Mouse (Mus musculus) MEL (cell line): ENCODE measurements around the gene Sart3. TPM values are rescaled to one million over a fixed set of nuclear protein-coding genes. Genes with fewer than 3 reads are reported as not detected.

Experiments used
- DNase-seq: peaks from one replicate; pipeline ENCODE4 v3.0.0; 2011; ENCODE audit warnings: low read depth, low spot score
- H3K27ac ChIP-seq: 2 replicates; pipeline ENCODE4 v1.5.1; 2012; ENCODE audit warnings: low read depth, mild to moderate bottlenecking, control low read depth, low read length, moderate library complexity; ENCODE audit not compliant: control insufficient read depth
- H3K27me3 ChIP-seq, 2 experiments: fragments of 150-350 bp in 1 of 2; sonication (generic) in 1 of 2; 2 replicates each; pipeline ENCODE4 v1.6.1; 2012; ENCODE audit warnings: low read length in 2 of 2, mild to moderate bottlenecking in 2 of 2, improper control_type of control experiment in 1 of 2, moderate library complexity in 1 of 2; ENCODE audit not compliant: insufficient read depth in 2 of 2, control insufficient read depth in 1 of 2
- H3K36me3 ChIP-seq, 2 experiments: 2 replicates each; pipeline ENCODE4 v1.6.1; 2012 to 2014; ENCODE audit warnings: low read length in 2 of 2, improper control_type of control experiment in 1 of 2, inconsistent platforms in 1 of 2, mild to moderate bottlenecking in 1 of 2; ENCODE audit not compliant: insufficient read depth in 2 of 2, control insufficient read depth in 1 of 2
- H3K4me1 ChIP-seq, 2 experiments: fragments of 150-350 bp in 1 of 2; sonication (generic) in 1 of 2; 2 replicates each; pipeline ENCODE4 v1.6.1; 2012; ENCODE audit warnings: low read length in 2 of 2, improper control_type of control experiment in 1 of 2, mild to moderate bottlenecking in 1 of 2; ENCODE audit not compliant: insufficient read depth in 2 of 2, control insufficient read depth in 1 of 2
- H3K4me3 ChIP-seq, 2 experiments: fragments of 150-350 bp in 1 of 2; sonication (generic) in 1 of 2; 2 replicates each; pipeline ENCODE4 v1.5.1; 2012; ENCODE audit warnings: low read depth in 2 of 2, low read length in 2 of 2, mild to moderate bottlenecking in 2 of 2, moderate library complexity in 2 of 2, control low read depth in 1 of 2, improper control_type of control experiment in 1 of 2; ENCODE audit not compliant: control insufficient read depth in 1 of 2, insufficient read depth in 1 of 2
- H3K79me2 ChIP-seq: 2 replicates; pipeline ENCODE4 v1.6.1; 2012; ENCODE audit warnings: mild to moderate bottlenecking, low read length, moderate library complexity; ENCODE audit not compliant: control insufficient read depth, poor library complexity, insufficient read depth
- H3K9ac ChIP-seq: 2 replicates; pipeline ENCODE4 v1.6.1; 2012; ENCODE audit warnings: low read depth, mild to moderate bottlenecking, control low read depth, low read length, moderate library complexity; ENCODE audit not compliant: control insufficient read depth, poor library complexity, severe bottlenecking
- H3K9me3 ChIP-seq: fragments of 150-350 bp; sonication (generic); replicated peaks from 2 replicates; pipeline ENCODE4 v1.6.1; 2012; ENCODE audit warnings: mild to moderate bottlenecking, low read length, improper control_type of control experiment, moderate library complexity; ENCODE audit not compliant: insufficient read depth
- BHLHE40 ChIP-seq: IDR thresholded peaks from 2 replicates; pipeline ENCODE4 v1.6.1; 2012; ENCODE audit warnings: low read depth, mild to moderate bottlenecking, inconsistent platforms, low read length, improper control_type of control experiment, borderline replicate concordance
- CTCF ChIP-seq, 3 experiments: IDR thresholded peaks in 2 of 3; conservative IDR thresholded peaks in 1 of 3; 2 replicates each; pipeline ENCODE4 v1.5.1; 2011 to 2012; ENCODE audit warnings: low read length in 3 of 3, low read depth in 2 of 3, mild to moderate bottlenecking in 2 of 3, improper control_type of control experiment in 1 of 3, inconsistent platforms in 1 of 3, mixed read lengths in 1 of 3, moderate library complexity in 1 of 3; ENCODE audit not compliant: control insufficient read depth in 1 of 3, insufficient read depth in 1 of 3, poor library complexity in 1 of 3, severe bottlenecking in 1 of 3
- E2F4 ChIP-seq: IDR thresholded peaks from 2 replicates; pipeline ENCODE4 v1.6.1; 2011; ENCODE audit warnings: low read depth, low read length, improper control_type of control experiment, borderline replicate concordance
- ELF1 ChIP-seq: IDR thresholded peaks from 2 replicates; pipeline ENCODE4 v1.6.1; 2014; ENCODE audit warnings: low read depth, mild to moderate bottlenecking, inconsistent platforms, low read length, improper control_type of control experiment, moderate library complexity
- EP300 ChIP-seq, 2 experiments: IDR thresholded peaks; 2 replicates each; pipeline ENCODE4 v1.6.1; 2011; ENCODE audit warnings: improper control_type of control experiment in 2 of 2, low read length in 2 of 2, low read depth in 1 of 2, mild to moderate bottlenecking in 1 of 2
- ETS1 ChIP-seq: IDR thresholded peaks from 2 replicates; pipeline ENCODE4 v1.6.1; 2012; ENCODE audit warnings: low read depth, mild to moderate bottlenecking, inconsistent platforms, low read length, improper control_type of control experiment, moderate library complexity
- JUND ChIP-seq: IDR thresholded peaks from 2 replicates; pipeline ENCODE4 v1.6.1; 2011; ENCODE audit warnings: low read depth, mild to moderate bottlenecking, improper control_type of control experiment, low read length
- KAT2A ChIP-seq: conservative IDR thresholded peaks from 2 replicates; pipeline ENCODE4 v1.6.1; 2012; ENCODE audit warnings: low read depth, low read length, improper control_type of control experiment, inconsistent platforms
- MAFK ChIP-seq: IDR thresholded peaks from 2 replicates; pipeline ENCODE4 v1.6.1; 2011; ENCODE audit warnings: low read depth, mild to moderate bottlenecking, low read length, improper control_type of control experiment, borderline replicate concordance
- MAZ ChIP-seq: IDR thresholded peaks from 2 replicates; pipeline ENCODE4 v1.6.1; 2012; ENCODE audit warnings: low read depth, mild to moderate bottlenecking, inconsistent platforms, low read length, improper control_type of control experiment
- MEF2A ChIP-seq: IDR thresholded peaks from 2 replicates; pipeline ENCODE4 v1.6.1; 2014; ENCODE audit warnings: low read depth, mild to moderate bottlenecking, inconsistent platforms, low read length, improper control_type of control experiment; ENCODE audit not compliant: poor library complexity, insufficient replicate concordance, severe bottlenecking; ENCODE audit errors: extremely low read depth
- MXI1 ChIP-seq: IDR thresholded peaks from 2 replicates; pipeline ENCODE4 v1.6.1; 2011; ENCODE audit warnings: mild to moderate bottlenecking, low read depth, low read length, improper control_type of control experiment
- MYC ChIP-seq: IDR thresholded peaks from 2 replicates; pipeline ENCODE4 v1.6.1; 2011; ENCODE audit warnings: low read depth, mild to moderate bottlenecking, low read length, improper control_type of control experiment, moderate library complexity
- NELFE ChIP-seq: IDR thresholded peaks from 2 replicates; pipeline ENCODE4 v1.6.1; 2011; ENCODE audit warnings: low read depth, low read length, improper control_type of control experiment
- NRF1 ChIP-seq: IDR thresholded peaks from 2 replicates; pipeline ENCODE4 v1.6.1; 2014; ENCODE audit warnings: low read depth, mild to moderate bottlenecking, inconsistent platforms, low read length, improper control_type of control experiment, moderate library complexity; ENCODE audit not compliant: poor library complexity, insufficient read depth, severe bottlenecking
- POLR2AphosphoS2 ChIP-seq: IDR thresholded peaks from 2 replicates; pipeline ENCODE4 v1.6.1; 2011; ENCODE audit warnings: low read length, improper control_type of control experiment
- POLR2AphosphoS5 ChIP-seq: IDR thresholded peaks from 2 replicates; pipeline ENCODE4 v1.6.1; 2012; ENCODE audit warnings: low read depth, borderline replicate concordance, mild to moderate bottlenecking, inconsistent platforms, low read length, moderate library complexity, mixed read lengths
- RAD21 ChIP-seq: IDR thresholded peaks from 2 replicates; pipeline ENCODE4 v1.6.1; 2011; ENCODE audit warnings: mild to moderate bottlenecking, low read depth, low read length, improper control_type of control experiment
- SIN3A ChIP-seq: IDR thresholded peaks from 2 replicates; pipeline ENCODE4 v1.6.1; 2012; ENCODE audit warnings: low read length, improper control_type of control experiment, inconsistent platforms
- SMC3 ChIP-seq: IDR thresholded peaks from 2 replicates; pipeline ENCODE4 v1.6.1; 2011; ENCODE audit warnings: low read depth, low read length, improper control_type of control experiment
- TAL1 ChIP-seq: IDR thresholded peaks from 2 replicates; pipeline ENCODE4 v1.6.1; 2012; ENCODE audit warnings: mild to moderate bottlenecking, inconsistent platforms, low read length, moderate library complexity, mixed read lengths
- USF1 ChIP-seq: IDR thresholded peaks from 2 replicates; pipeline ENCODE4 v1.6.1; 2014; ENCODE audit warnings: low read depth, mild to moderate bottlenecking, inconsistent platforms, low read length, improper control_type of control experiment, moderate library complexity
- USF2 ChIP-seq, 2 experiments: IDR thresholded peaks; 2 replicates each; pipeline ENCODE4 v1.6.1; 2011 to 2012; ENCODE audit warnings: improper control_type of control experiment in 2 of 2, low read length in 2 of 2, borderline replicate concordance in 1 of 2, inconsistent platforms in 1 of 2, low read depth in 1 of 2, mild to moderate bottlenecking in 1 of 2; ENCODE audit not compliant: insufficient read depth in 1 of 2
- ZC3H11A ChIP-seq: IDR thresholded peaks from 2 replicates; pipeline ENCODE4 v1.6.1; 2012; ENCODE audit warnings: low read depth, mild to moderate bottlenecking, inconsistent platforms, low read length, improper control_type of control experiment
- ZMIZ1 ChIP-seq: IDR thresholded peaks from 2 replicates; pipeline ENCODE4 v1.6.1; 2012; ENCODE audit warnings: low read depth, mild to moderate bottlenecking, inconsistent platforms, low read length, improper control_type of control experiment, moderate library complexity
- polyA plus RNA-seq, 2 experiments: library from polyadenylated mRNA; stranded (reverse) in 1 of 2; unstranded in 1 of 2; fragments of >175 nt in 1 of 2; fragments of >200 nt in 1 of 2; gene quantifications; 2 replicates each; pipeline versions ENCODE4 v1.2.1 to v1.2.4; 2012; ENCODE audit warnings: low replicate concordance in 2 of 2, low read depth in 1 of 2; ENCODE audit not compliant: insufficient read length in 2 of 2, insufficient read depth in 1 of 2, missing spikeins in 1 of 2
- total RNA-seq: library from RNA; depleted of rRNA; stranded (reverse); fragments of 300-350 nt; gene quantifications from 2 replicates; pipeline ENCODE4 v1.2.3, GENCODE M21; 2012

The Sart3 gene
- total and polyA plus RNA-seq, 3 experiments = 41.4 to 74.4 TPM; not detected in 1

- peak; percentile 38 for DNase-seq
- Histone ChIP-seq H3K36me3 (no peaks in the 10 kb centered on the region; a peak in 1 of 4 replicates), H3K9me3 (no peaks in the 10 kb centered on the region)
Observed at GRCm38 (mm10) chr5:113732182-113732581, 40.1 kb downstream of the Sart3 start.

GRCm38 (mm10) chr5:113731174-113731573 is 41.1 kb downstream of the Sart3 start:
- no peaks in the 10 kb centered on the region for H3K27me3 ChIP-seq
- H3K9ac ChIP-seq = no peak overlapping the region
- no peaks in the 10 kb centered on the region; the same call in 1 of the 2 replicates for H3K79me2 ChIP-seq
- H3K9me3 ChIP-seq = no peaks in the 10 kb centered on the region
- TF ChIP-seq E2F4 (no peak), ETS1 (no peak), POLR2AphosphoS2 (no peak), TAL1 (no peak), MEF2A (no peak), ZMIZ1 (no peak), RAD21 (no peak), EP300 (IDR thresholded peaks at IDR 0.05; ENCODE audit: low read depth in 1 of 2, low read length in 2 of 2) (no peak), SIN3A (no peak), NRF1 (no peak), BHLHE40 (no peak), MXI1 (no peak), MAFK (no peak), KAT2A (no peak), ZC3H11A (no peak), MAZ (no peak), POLR2AphosphoS5 (no peak), SMC3 (no peak)
- TF ChIP-seq, all 39 proteins: peak for 0
- peaks cover 0 to 7% of the 10 kb centered on the region in 2 experiments; a peak in 1 of 4 replicates for H3K4me1 ChIP-seq
- H3K27ac ChIP-seq = no peak overlapping the region
- no peaks in the 10 kb centered on the region; a peak in 1 of 4 replicates for H3K36me3 ChIP-seq
- DNase-seq = no peak
- H3K4me3 ChIP-seq = no peak overlapping the region

More at GRCm38 (mm10) chr5:113732182-113732581, 40.1 kb downstream of the Sart3 start:
- H3K9ac ChIP-seq = no peak overlapping the region
- H3K4me3 ChIP-seq = no peak overlapping the region
- H3K27ac ChIP-seq = no peak overlapping the region
- H3K27me3 ChIP-seq = no peaks in the 10 kb centered on the region
- peaks cover 0 to 14% of the 10 kb centered on the region in 2 experiments; a peak in 1 of 4 replicates for H3K4me1 ChIP-seq
- TF ChIP-seq MYC = no peak
- no peak for TF ChIP-seq POLR2AphosphoS5
- no peak for TF ChIP-seq MAZ
- TF ChIP-seq JUND = no peak
- no peak for TF ChIP-seq USF2 (IDR thresholded peaks at IDR 0.05; ENCODE audit: borderline replicate concordance in 1 of 2, insufficient read depth in 1 of 2, low read depth in 1 of 2, low read length in 2 of 2)
- no peak for TF ChIP-seq ELF1
- peak; percentile 56 for TF ChIP-seq ZC3H11A
- no peak for TF ChIP-seq MXI1
- TF ChIP-seq CTCF (IDR thresholded peaks at IDR 0.05 in 2 of 3, conservative IDR thresholded peaks at IDR 0.05 in 1 of 3; ENCODE audit: control insufficient read depth in 1 of 3, insufficient read depth in 1 of 3, low read depth in 2 of 3, low read length in 3 of 3, poor library complexity in 1 of 3, severe bottlenecking in 1 of 3) = peak; percentile 62 to 77 (median 71)
- peak; percentile 75 for TF ChIP-seq RAD21
- TF ChIP-seq USF1 = no peak
- no peak for TF ChIP-seq SIN3A
- peak; percentile 68 for TF ChIP-seq SMC3
- TF ChIP-seq NELFE = no peak
- TF ChIP-seq, all 39 proteins: peak for 4
- H3K79me2 ChIP-seq = no peaks in the 10 kb centered on the region; the same call in 1 of the 2 replicates
